Mouse (Mus musculus) lung, postnatal 0 days (tissue): ENCODE data around the gene Gal3st1. TPM values are rescaled to one million over a fixed set of nuclear protein-coding genes. Genes with fewer than 3 reads are reported as not detected.

ENCODE experiments used
- ATAC-seq: fragments of 200-750 bp; cut with Nextera tagmentation; 2 replicates; pipeline ENCODE4 v1.8.0; 2017; ENCODE audit warnings: moderate library complexity
- DNase-seq: peaks from one replicate; pipeline ENCODE4 v3.0.0-alpha.2; 2016; ENCODE audit warnings: low spot score
- H3K27ac ChIP-seq: fragments of 300-500 bp; sonication (generic); 2 replicates; pipeline ENCODE4 v1.5.1; 2014; ENCODE audit warnings: antibody characterized with exemption, mild to moderate bottlenecking, low read length, mixed read lengths
- H3K27me3 ChIP-seq: fragments of 300-500 bp; sonication (generic); replicated peaks from 2 replicates; pipeline ENCODE4 v1.6.1; 2014; ENCODE audit warnings: low read length, mixed read lengths; ENCODE audit not compliant: insufficient read depth
- H3K36me3 ChIP-seq: fragments of 300-500 bp; sonication (generic); 2 replicates; pipeline ENCODE4 v1.6.1; 2014; ENCODE audit warnings: low read length, mixed read lengths; ENCODE audit not compliant: insufficient read depth
- H3K4me1 ChIP-seq: fragments of 300-500 bp; sonication (generic); 2 replicates; pipeline ENCODE4 v1.6.1; 2014; ENCODE audit warnings: antibody characterized with exemption, low read depth, low read length, mixed read lengths; ENCODE audit not compliant: insufficient read depth
- H3K4me2 ChIP-seq: fragments of 300-500 bp; sonication (generic); replicated peaks from 2 replicates; pipeline ENCODE4 v1.6.1; 2014; ENCODE audit warnings: low read depth, mild to moderate bottlenecking, low read length, moderate library complexity, mixed read lengths
- H3K4me3 ChIP-seq: fragments of 300-500 bp; sonication (generic); 2 replicates; pipeline ENCODE4 v1.5.1; 2014; ENCODE audit warnings: low read depth, low read length
- H3K9ac ChIP-seq: fragments of 300-500 bp; sonication (generic); replicated peaks from 2 replicates; pipeline ENCODE4 v1.6.1; 2014; ENCODE audit warnings: low read depth, mild to moderate bottlenecking
- H3K9me3 ChIP-seq: fragments of 300-500 bp; sonication (generic); 2 replicates; pipeline ENCODE4 v1.6.1; 2016; ENCODE audit warnings: low read length, mixed read lengths
- CTCF ChIP-seq: IDR thresholded peaks from 2 replicates; pipeline ENCODE4 v1.5.1; 2016; ENCODE audit warnings: antibody characterized with exemption, mild to moderate bottlenecking
- EP300 ChIP-seq: IDR thresholded peaks from 2 replicates; pipeline ENCODE4 v1.6.1; 2016; ENCODE audit warnings: antibody characterized with exemption, mild to moderate bottlenecking, control low read depth
- WGBS: fragments of 180-500 bp; shearing (Covaris S2); extraction: QIAGEN DNeasy Blood & Tissue Kit; methylation state at CpG from one replicate; pipeline ENCODE4 v1.1.7; 2014; 5-methylcytosine and 5-hydroxymethylcytosine counted together
- polyA plus RNA-seq: library from polyadenylated mRNA; unstranded; fragments of >200 nt; fragmentation: Nextera tagmentation; extraction: Ambion mirVana; gene quantifications from 2 replicates; pipeline ENCODE4 v1.2.1, GENCODE M21; 2015

Gal3st1 gene
- polyA plus RNA-seq, 1 experiment from 2014 or later, result 20.5 TPM

DNA sequence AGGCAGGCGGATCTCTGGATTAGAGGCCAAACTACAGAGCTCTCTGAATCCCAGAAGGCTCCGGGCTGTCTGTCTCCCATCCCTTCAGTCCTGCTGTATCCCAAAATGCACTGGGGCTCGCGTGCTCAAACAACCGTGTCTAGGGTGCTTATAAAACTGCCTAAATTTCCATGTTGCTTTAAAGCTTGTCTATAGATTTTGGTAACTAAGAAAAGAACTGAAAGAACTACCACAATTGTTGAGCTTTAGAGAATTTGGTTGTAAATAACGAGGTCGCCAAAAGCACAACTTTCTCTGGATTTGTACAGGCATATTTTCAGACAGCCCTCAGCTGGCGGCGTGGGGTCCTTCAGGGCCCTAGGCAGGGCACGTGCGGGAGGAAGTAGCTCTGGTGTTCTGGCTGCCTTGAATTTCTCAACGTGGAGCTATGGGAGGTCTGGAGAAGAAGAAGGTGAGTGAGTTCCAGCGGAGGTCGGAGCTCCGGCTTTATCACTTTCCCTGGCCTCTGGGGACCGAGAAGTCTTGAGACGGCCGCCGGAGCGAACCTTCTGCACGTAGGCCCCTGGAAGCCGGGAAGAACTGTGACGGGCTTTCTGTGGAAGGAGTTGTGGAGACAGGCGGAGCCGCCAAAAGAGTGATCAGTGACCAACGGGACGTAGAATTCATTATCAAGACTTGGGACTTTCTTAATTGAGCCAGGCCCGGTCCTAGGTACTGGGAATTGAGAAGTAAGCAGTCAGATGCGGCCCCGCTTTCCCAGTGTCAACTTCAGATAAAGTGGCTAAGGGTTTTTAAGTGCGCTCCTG is 19.6 kb upstream of the Gal3st1 start, which contains the start of gene Pes1:
TSS of gene Pes1 (plus strand) at position 366 of the 806 bp plus-strand sequence.
- H3K36me3 ChIP-seq, result no peaks in the 10 kb centered on the region
- H3K27ac ChIP-seq, result peak within 1 kb of the TSS; percentile 82
- no peaks in the 10 kb centered on the region; the same call in 1 of the 2 replicates for H3K4me1 ChIP-seq
- under 1% methylated on average over 31 of the region's 31 CpGs for WGBS
- TF ChIP-seq CTCF (0 out of 2 replicates have a peak, but pooled peaks have one; percentile 20), EP300 (peak; percentile 96)
- peak; percentile 97 for ATAC-seq
- H3K9ac ChIP-seq, result peak within 1 kb of the TSS; percentile 68
- DNase-seq, result peak; percentile 93
- H3K27me3 ChIP-seq, result no peaks in the 10 kb centered on the region
- no peaks in the 10 kb centered on the region for H3K9me3 ChIP-seq
- peak within 1 kb of the TSS; percentile 64 for H3K4me3 ChIP-seq
- peak within 1 kb of the TSS; percentile 75 for H3K4me2 ChIP-seq

GRCm38 (mm10) chr11:3964416-3965172 is 18.8 kb upstream of the Gal3st1 start:
- TF ChIP-seq EP300 (no peak), CTCF (no peak)
- no peak for DNase-seq
- H3K9ac ChIP-seq, result peak overlapping the region; percentile 68
- peaks cover 1% of the 10 kb centered on the region; the same call in 1 of the 2 replicates for H3K36me3 ChIP-seq
- H3K4me2 ChIP-seq, result peak overlapping the region; percentile 75
- no peaks in the 10 kb centered on the region for H3K9me3 ChIP-seq
- peak overlapping the region; percentile 64 for H3K4me3 ChIP-seq
- WGBS, result 11% methylated on average over 11 of the region's 11 CpGs
- H3K27ac ChIP-seq, result peak overlapping the region; percentile 82
- H3K4me1 ChIP-seq, result no peaks in the 10 kb centered on the region; the same call in 1 of the 2 replicates
- ATAC-seq, result no peak
- H3K27me3 ChIP-seq, result no peaks in the 10 kb centered on the region

DNA sequence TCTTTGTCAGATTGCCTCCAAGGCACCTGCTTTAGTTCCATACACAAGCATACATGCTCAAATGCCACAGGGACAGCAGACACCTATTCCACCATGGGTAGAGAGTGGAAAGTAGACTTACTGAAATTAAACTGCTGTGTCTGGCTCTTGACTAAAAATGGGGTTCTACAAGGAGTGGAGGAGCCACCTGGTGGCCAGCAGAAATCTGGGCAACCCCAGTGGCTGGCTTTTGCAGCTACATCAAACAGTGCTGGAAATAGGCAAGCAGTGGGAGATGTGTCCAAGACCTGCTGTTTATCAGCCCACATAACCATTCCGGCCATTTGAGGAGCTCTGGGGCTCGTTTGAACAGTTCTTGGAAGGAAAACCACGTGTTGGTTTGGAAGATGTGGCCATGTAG is 13.6 kb upstream of the Gal3st1 start:
- H3K4me1 ChIP-seq, result no peaks in the 10 kb centered on the region
- no peak overlapping the region for H3K27ac ChIP-seq
- H3K9me3 ChIP-seq, result no peaks in the 10 kb centered on the region
- H3K36me3 ChIP-seq, result peaks cover 38% of the 10 kb centered on the region
- ATAC-seq, result no peak
- no peak overlapping the region for H3K4me2 ChIP-seq
- WGBS, result 82% methylated on average over 3 of the region's 3 CpGs
- no peak overlapping the region for H3K9ac ChIP-seq
- H3K4me3 ChIP-seq, result no peak overlapping the region
- DNase-seq, result no peak
- TF ChIP-seq CTCF (peak; percentile 49), EP300 (no peak)
- H3K27me3 ChIP-seq, result no peaks in the 10 kb centered on the region

- WGBS, result 95% methylated on average over 7 of the region's 7 CpGs
- Histone ChIP-seq H3K9me3 (no peaks in the 10 kb centered on the region), H3K4me3 (no peak overlapping the region), H3K4me2 (no peak overlapping the region), H3K27ac (no peak overlapping the region), H3K27me3 (no peaks in the 10 kb centered on the region), H3K4me1 (no peaks in the 10 kb centered on the region), H3K36me3 (peaks cover 43% of the 10 kb centered on the region), H3K9ac (no peak overlapping the region)
- ATAC-seq (no peak), DNase-seq (no peak)
- TF ChIP-seq CTCF (no peak), EP300 (no peak)
Observed at GRCm38 (mm10) chr11:3970361-3970760, 13.1 kb upstream of the Gal3st1 start.

DNA sequence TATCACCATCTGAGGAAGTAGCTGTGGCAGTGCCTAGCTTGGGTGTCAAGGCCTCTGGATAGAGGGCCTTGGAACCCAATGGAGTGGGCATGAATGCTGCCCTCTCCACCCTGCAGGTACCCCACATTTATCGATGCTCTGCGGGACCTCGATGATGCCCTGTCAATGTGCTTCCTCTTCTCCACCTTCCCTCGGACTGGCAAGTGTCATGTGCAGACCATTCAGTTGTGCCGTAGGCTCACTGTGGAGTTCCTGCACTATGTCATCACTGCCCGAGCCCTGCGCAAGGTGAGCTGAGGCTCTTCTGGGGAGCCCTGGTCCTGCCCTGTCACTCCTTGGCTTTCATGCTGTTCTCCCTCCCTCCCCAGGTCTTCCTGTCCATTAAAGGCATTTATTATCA is 10.4 kb upstream of the Gal3st1 start:
- no peak for ATAC-seq
- 94% methylated on average over 7 of the region's 7 CpGs for WGBS
- H3K9me3 ChIP-seq, result no peaks in the 10 kb centered on the region
- no peak overlapping the region for H3K4me2 ChIP-seq
- DNase-seq, result no peak
- TF ChIP-seq EP300 (no peak), CTCF (no peak)
- H3K9ac ChIP-seq, result no peak overlapping the region
- H3K27me3 ChIP-seq, result no peaks in the 10 kb centered on the region
- H3K4me3 ChIP-seq, result no peak overlapping the region
- peaks cover 56% of the 10 kb centered on the region for H3K36me3 ChIP-seq
- no peak overlapping the region for H3K27ac ChIP-seq
- no peaks in the 10 kb centered on the region for H3K4me1 ChIP-seq

DNA sequence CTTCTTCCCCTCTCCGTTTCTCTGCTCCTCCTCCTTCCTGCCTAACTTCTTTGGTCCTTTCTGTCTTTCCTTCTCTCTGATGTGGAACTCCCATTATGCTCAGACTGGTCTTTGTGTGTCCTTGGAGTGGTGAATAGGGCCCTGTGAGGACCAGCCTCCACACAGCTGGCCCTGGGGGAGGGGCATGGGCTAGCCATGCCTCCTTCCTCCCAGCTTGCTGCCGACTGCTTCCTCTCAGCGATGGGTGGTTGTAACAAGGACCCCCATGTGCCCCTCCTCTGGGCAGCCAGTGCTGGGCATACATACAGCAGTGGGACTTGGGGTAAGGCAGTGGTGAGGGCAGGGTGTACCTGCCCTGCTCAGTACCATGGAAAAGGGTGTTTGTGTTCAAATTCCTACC is 9.1 kb upstream of the Gal3st1 start:
- H3K9me3 ChIP-seq, result no peaks in the 10 kb centered on the region
- ATAC-seq, result no peak

More for the DNA sequence above, 9.1 kb upstream of the Gal3st1 start:
- no peaks in the 10 kb centered on the region for H3K4me1 ChIP-seq
- no peak overlapping the region for H3K4me2 ChIP-seq
- H3K9ac ChIP-seq, result no peak overlapping the region
- DNase-seq, result no peak
- peaks cover 56% of the 10 kb centered on the region for H3K36me3 ChIP-seq
- no peaks in the 10 kb centered on the region for H3K27me3 ChIP-seq
- H3K4me3 ChIP-seq, result no peak overlapping the region
- TF ChIP-seq EP300 (no peak), CTCF (no peak)
- no peak overlapping the region for H3K27ac ChIP-seq
- 74% methylated on average over 3 of the region's 3 CpGs for WGBS
